Mouse (Mus musculus) ovary, adult 18-20 months (tissue): ENCODE measurements at regions not wholly inside any gene's neighbourhood (a gene's known extent, or its start where the extent isn't known, plus 50 kb on each side); places are given as distances from the start of the nearest gene placed in this dataset.

Experiments used
- DNase-seq: peaks from one replicate; pipeline ENCODE4 v3.0.0; 2022; ENCODE audit warnings: low spot score, mixed read lengths

- DNase-seq: no peak
Observed at GRCm38 (mm10) chr7:39596403-39596802, 78.8 kb downstream of the Zfp619 start.

- DNase-seq: no peak
Observed at GRCm38 (mm10) chr7:39613767-39614166, 96.2 kb downstream of the Zfp619 start.

GRCm38 (mm10) chr7:39615092-39615491 is 97.5 kb downstream of the Zfp619 start:
- DNase-seq: no peak

- DNase-seq: no peak
Observed at GRCm38 (mm10) chr7:39621796-39622195, 104.2 kb downstream of the Zfp619 start.

- no peak for DNase-seq
Observed at GRCm38 (mm10) chr7:39632836-39633235, 115.3 kb downstream of the Zfp619 start.

- no peak for DNase-seq
Observed at GRCm38 (mm10) chr7:39642333-39642732, 124.8 kb downstream of the Zfp619 start.

GRCm38 (mm10) chr7:39643323-39643722 is 125.8 kb downstream of the Zfp619 start:
- no peak for DNase-seq

GRCm38 (mm10) chr7:39650483-39651102 is 133.0 kb downstream of the Zfp619 start:
- DNase-seq: no peak

- DNase-seq: no peak
Observed at GRCm38 (mm10) chr7:39654563-39655286, 137.2 kb downstream of the Zfp619 start.

GRCm38 (mm10) chr7:39655287-39655652 is 137.7 kb downstream of the Zfp619 start:
- DNase-seq: peak; percentile 33

GRCm38 (mm10) chr7:39655709-39656397 is 138.3 kb downstream of the Zfp619 start:
- DNase-seq: no peak

- no peak for DNase-seq
Observed at GRCm38 (mm10) chr7:39659597-39659996, 142.0 kb downstream of the Zfp619 start.

- DNase-seq: no peak
Observed at GRCm38 (mm10) chr7:39675124-39675846, 157.7 kb downstream of the Zfp619 start.

- no peak for DNase-seq
Observed at GRCm38 (mm10) chr7:39675847-39676238, 158.3 kb downstream of the Zfp619 start.

GRCm38 (mm10) chr7:39680411-39680810 is 162.8 kb downstream of the Zfp619 start:
- DNase-seq: no peak

GRCm38 (mm10) chr7:39696589-39696988 is 179.0 kb downstream of the Zfp619 start:
- DNase-seq: no peak

- DNase-seq: no peak
Observed at GRCm38 (mm10) chr7:39701506-39701905, 183.9 kb downstream of the Zfp619 start.

GRCm38 (mm10) chr7:39705118-39706095 is 187.8 kb downstream of the Zfp619 start:
- no peak for DNase-seq

- DNase-seq: no peak
Observed at GRCm38 (mm10) chr7:39706606-39707005, 189.0 kb downstream of the Zfp619 start.

GRCm38 (mm10) chr7:39716340-39717150 is 199.0 kb downstream of the Zfp619 start:
- DNase-seq: no peak
